Mouse (Mus musculus) B cell, adult 67 days (primary cell): Measurements from ENCODE around the gene Efnb2. TPM values are rescaled to one million over a fixed set of nuclear protein-coding genes. Genes with fewer than 3 reads are reported as not detected.

Source experiments
- total RNA-seq, 2 experiments: library from RNA; stranded (reverse); gene quantifications; 4 replicates each; pipeline ENCODE4 v1.2.4; 2023

Gene Efnb2
- total RNA-seq, result 1 to 10 TPM; 2.9 to 4.2 TPM

GRCm38 (mm10) chr8:8661103-8661758 lies at the start of gene Efnb2:
Gene Efnb2, minus strand, starts transcription at chr8:8661242.

GRCm38 (mm10) chr8:8690146-8691092 lies 29.4 kb upstream of the Efnb2 start, which contains the start of gene Arglu1:
Gene Arglu1, minus strand, starts transcription at chr8:8690521.

Other genes starting within 250 kb of the Efnb2 start
- 100 to 1,000 TPM; 176 to 180 TPM for gene Arglu1, start 29.3 kb upstream of the Efnb2 start, total RNA-seq